ENCODE assay signal across 8 mouse cellular contexts in the genomic region with DNA sequence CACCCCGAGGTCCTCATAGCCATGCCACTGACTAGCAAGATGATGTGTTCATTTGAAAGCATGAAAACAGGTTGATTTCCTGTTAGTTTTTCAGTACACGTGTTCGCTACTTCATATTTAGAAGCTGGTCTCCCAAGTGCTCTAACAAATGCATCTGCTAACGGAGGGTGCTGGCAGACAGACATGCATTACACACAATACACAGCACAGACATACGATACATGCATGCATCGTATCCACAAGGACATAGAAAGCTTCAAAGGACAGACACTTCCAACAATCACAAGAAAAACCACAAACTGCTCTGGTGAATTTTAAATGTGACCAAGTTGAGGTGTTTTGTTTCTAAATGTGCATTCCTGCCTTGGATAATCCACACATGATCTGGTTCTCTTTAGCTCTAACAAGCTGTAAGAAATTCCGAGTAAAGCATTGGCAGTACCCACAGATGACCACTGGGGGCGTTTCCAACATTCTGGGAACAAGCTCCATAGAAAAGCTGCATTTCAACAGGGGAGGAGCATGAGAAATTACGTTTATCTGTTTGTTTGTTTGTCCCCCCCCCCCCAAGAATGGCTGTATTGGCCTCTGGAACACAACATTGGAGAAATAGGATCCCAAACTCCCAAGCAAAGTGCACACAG. TPM values are rescaled to one million over a fixed set of nuclear protein-coding genes. Genes with fewer than 3 reads are reported as not detected.
A peak's percentile ranks its signal among the peaks of the same experiment; 100 is the strongest.
DNase-seq lines count a peak whose midpoint lies in the region; ATAC-seq and TF ChIP-seq lines count a peak whose summit lies in the region.
"Had no signal": no experiment of that assay in that cellular context is flagged by ENCODE, and none has a peak within 500 bp of the region (broad histone marks: within the 10 kb centered on the region; RNA-seq: fewer than 3 reads in every experiment).

No protein-coding gene starts in this region.

- no peak for ATAC-seq in embryonic facial prominence, embryonic 13.5 days (ENCODE audit: insufficient number of reproducible peaks, insufficient read depth, low FRiP score, low TSS enrichment, low read depth)
- ATAC-seq in inflammation-experienced regulatory T-cells, adult 6 months: peak; percentile 52
- ATAC-seq in lung, embryonic 14.5 days (ENCODE audit: insufficient read depth): no peak

- H3K9me3 ChIP-seq in embryonic facial prominence, embryonic 13.5 days: no peaks in the 10 kb centered on the region
- no peaks in the 10 kb centered on the region for H3K9me3 ChIP-seq in lung, embryonic 14.5 days (ENCODE audit: low read depth, low read length)
- H3K9me3 ChIP-seq: neural tube, embryonic 13.5 days had no signal

- peak; percentile 75 for TF ChIP-seq CTCF in lung, embryonic 14.5 days (IDR thresholded peaks at IDR 0.05; ENCODE audit: low read depth)

- 37% methylated on average over 9 of the region's 9 CpGs for WGBS in embryonic facial prominence, embryonic 13.5 days
- WGBS in lung, embryonic 14.5 days: 60% methylated on average over 9 of the region's 9 CpGs

- peak; percentile 70 for DNase-seq in testis, postnatal 10 days (ENCODE audit: low spot score)
- no peak for DNase-seq in testis, postnatal 14 days (ENCODE audit: low spot score)
- peak; percentile 61 for DNase-seq in adrenal gland, postnatal 10 days
- DNase-seq in lung, embryonic 14.5 days: peak; percentile 82
- DNase-seq in right cerebral cortex, postnatal 14 days: peak; percentile 70

- H3K9ac ChIP-seq in embryonic facial prominence, embryonic 13.5 days: no peak overlapping the region
- H3K9ac ChIP-seq in lung, embryonic 14.5 days: no peak overlapping the region
- H3K9ac ChIP-seq: neural tube, embryonic 13.5 days had no signal

- H3K4me2 ChIP-seq in embryonic facial prominence, embryonic 13.5 days: peak overlapping the region; percentile 26
- no peak overlapping the region for H3K4me2 ChIP-seq in lung, embryonic 14.5 days
- H3K4me2 ChIP-seq: neural tube, embryonic 13.5 days had no signal

- no peaks in the 10 kb centered on the region for H3K27me3 ChIP-seq in embryonic facial prominence, embryonic 13.5 days
- no peaks in the 10 kb centered on the region for H3K27me3 ChIP-seq in lung, embryonic 14.5 days (ENCODE audit: insufficient read depth, low read length)
- H3K27me3 ChIP-seq: neural tube, embryonic 13.5 days had no signal

- no peaks in the 10 kb centered on the region for H3K4me1 ChIP-seq in embryonic facial prominence, embryonic 13.5 days
- H3K4me1 ChIP-seq in lung, embryonic 14.5 days (ENCODE audit: insufficient read depth): no peaks in the 10 kb centered on the region
- H3K4me1 ChIP-seq: neural tube, embryonic 13.5 days had no signal

- H3K36me3 ChIP-seq in embryonic facial prominence, embryonic 13.5 days: no peaks in the 10 kb centered on the region
- no peaks in the 10 kb centered on the region for H3K36me3 ChIP-seq in lung, embryonic 14.5 days (ENCODE audit: insufficient read depth)
- H3K36me3 ChIP-seq: neural tube, embryonic 13.5 days had no signal

- no peak overlapping the region for H3K27ac ChIP-seq in embryonic facial prominence, embryonic 13.5 days
- no peak overlapping the region for H3K27ac ChIP-seq in lung, embryonic 14.5 days (ENCODE audit: low read depth)
- H3K27ac ChIP-seq: neural tube, embryonic 13.5 days had no signal

- no peak overlapping the region for H3K4me3 ChIP-seq in embryonic facial prominence, embryonic 13.5 days
- no peak overlapping the region for H3K4me3 ChIP-seq in lung, embryonic 14.5 days (ENCODE audit: low read depth, low read length)
- H3K4me3 ChIP-seq: neural tube, embryonic 13.5 days had no signal

RNA-seq across cellular contexts. Expression of a gene that starts 5.3 kb away (rescaled TPM):
- total RNA-seq in adrenal gland, postnatal 10 days (2021): 100 to 1,000 TPM in 1 of 2 experiments, 1 to 10 TPM in 1; 8.6 to 132 TPM
- 0.18 TPM in 1 of 2 replicates, not detected in the other for polyA plus RNA-seq in embryonic facial prominence, embryonic 13.5 days (2015; fragmentation: Nextera tagmentation; extraction: Ambion mirVana)
- not detected for polyA plus RNA-seq in inflammation-experienced regulatory T-cells, adult 6 months (2017; shearing (Covaris generic))
- polyA plus RNA-seq in lung, embryonic 14.5 days (2014; fragmentation: Nextera tagmentation; extraction: Ambion mirVana): 0.20 TPM in 1 of 2 replicates, not detected in the other
